Mouse (Mus musculus): ENCODE results near the gene Neb.

DNA sequence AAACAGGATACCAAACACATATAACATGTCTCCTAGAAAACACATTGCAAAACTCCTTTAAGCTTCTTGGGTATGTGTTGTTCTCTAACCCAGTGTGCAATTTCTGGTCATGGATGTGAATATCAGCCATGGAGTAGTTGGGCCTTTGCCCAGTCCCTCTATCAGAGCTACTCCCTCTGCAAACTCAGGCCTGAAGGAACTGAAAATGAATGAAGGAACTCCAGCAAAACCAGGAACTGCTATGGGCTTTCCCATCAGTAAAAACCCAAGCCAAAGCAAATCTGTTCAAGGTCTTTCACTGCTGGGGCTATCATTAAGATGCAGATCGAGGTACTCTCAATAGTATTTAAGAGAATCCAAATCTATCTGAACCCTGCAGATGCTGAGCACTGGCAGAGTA, 90.8 kb downstream of the Neb start:
- TF ChIP-seq GATA1 (IDR thresholded peaks at IDR 0.05; ENCODE audit: borderline replicate concordance, low read length) (no peak), FLI1 (IDR thresholded peaks at IDR 0.05; ENCODE audit: low read length) (no peak)

All from megakaryocyte, embryonic 14.5 days (primary cell).